Mouse (Mus musculus): ENCODE measurements around the gene Trim58.

DNA sequence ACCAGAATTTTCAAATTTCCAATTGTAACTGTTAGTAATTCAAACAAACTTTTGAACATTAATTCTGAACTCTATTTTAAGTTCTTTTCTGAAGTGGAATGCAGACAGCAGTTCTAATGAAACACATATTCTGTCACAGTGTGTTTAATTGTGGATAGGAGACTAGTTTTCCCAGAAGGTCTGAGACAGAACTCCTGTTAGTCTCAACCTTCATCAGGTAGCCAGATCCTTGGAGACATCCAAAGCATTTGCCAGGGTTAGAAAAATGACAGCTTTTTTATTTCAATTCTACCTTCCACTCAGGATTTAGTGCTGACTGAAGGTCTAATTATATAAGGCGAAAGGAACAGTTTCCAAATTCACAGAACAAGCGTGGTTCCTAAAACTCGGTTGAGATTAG is 58.6 kb downstream of the Trim58 start, which contains the start of gene Olfr319:
- TF ChIP-seq POLR2A (IDR thresholded peaks at IDR 0.05; ENCODE audit: control insufficient read depth, extremely low read depth, insufficient read depth, low read length, poor library complexity) (no peak), CTCF (IDR thresholded peaks at IDR 0.05; ENCODE audit: borderline replicate concordance, control insufficient read depth, extremely low read depth, insufficient read depth, low read length, poor library complexity) (no peak)
